Mouse (Mus musculus): Measurements from ENCODE around the gene 6030498E09Rik. TPM values are rescaled to one million over a fixed set of nuclear protein-coding genes. Genes with fewer than 3 reads are reported as not detected.

Gene 6030498E09Rik
- polyA plus RNA-seq, 1 experiment from 2014 or later, result not detected

- no peak overlapping the region for H3K4me3 ChIP-seq (replicated peaks)
- H3K9ac ChIP-seq, result no peak overlapping the region
- no peaks in the 10 kb centered on the region for H3K9me3 ChIP-seq (replicated peaks)
- H3K4me1 ChIP-seq (replicated peaks), result no peaks in the 10 kb centered on the region
- no peak overlapping the region for H3K4me2 ChIP-seq
- no peaks in the 10 kb centered on the region for H3K27me3 ChIP-seq
- no peaks in the 10 kb centered on the region for H3K36me3 ChIP-seq (replicated peaks)
- 50% methylated on average over 5 of the region's 5 CpGs for WGBS (ENCODE audit: insufficient replicate concordance)
- no peak for ATAC-seq (ENCODE audit: insufficient read depth)
- no peak overlapping the region for H3K27ac ChIP-seq (replicated peaks)
These were observed 223.8 kb downstream of the 6030498E09Rik start for GRCm38 (mm10) chrX:38996265-38996664.

Small RNA genes within 50 kb of the gene (microRNA-seq; reads per million reads assigned to microRNA genes)
- not detected for gene Gm25642

Other genes with a start within 250 kb of the 6030498E09Rik start
- gene Cul4b, start 196.5 kb upstream of the 6030498E09Rik start, polyA plus RNA-seq (2015; fragmentation: Nextera tagmentation; extraction: Ambion mirVana), result 7.7 and 8.6 TPM in 2 replicates
- gene Mcts1, start 172.1 kb upstream of the 6030498E09Rik start, polyA plus RNA-seq (2015; fragmentation: Nextera tagmentation; extraction: Ambion mirVana), result 32.4 and 40.8 TPM in 2 replicates
- 11.5 and 12.0 TPM in 2 replicates for gene C1galt1c1, start 137.6 kb upstream of the 6030498E09Rik start, polyA plus RNA-seq (2015; fragmentation: Nextera tagmentation; extraction: Ambion mirVana)